Mouse (Mus musculus) left cerebral cortex, postnatal 36 days (tissue): Measurements from ENCODE around the gene Mmp10. TPM values are rescaled to one million over a fixed set of nuclear protein-coding genes. Genes with fewer than 3 reads are reported as not detected.

Source experiments
- DNase-seq, 2 experiments: peaks; one replicate each; pipeline ENCODE4 v3.0.0; 2021 to 2022; ENCODE audit warnings: low spot score in 2 of 2, mixed read lengths in 1 of 2
- intact Hi-C: fragments of 180-260 bp; cut with DNase I; formaldehyde crosslinking; loops from one replicate; pipeline ENCODE4 v1.15.1; 2025
- total RNA-seq, 2 experiments: library from RNA; stranded (reverse); gene quantifications; 2 replicates each; pipeline ENCODE4 v1.2.3; 2021

Mmp10 gene
- not detected for total RNA-seq

DNA sequence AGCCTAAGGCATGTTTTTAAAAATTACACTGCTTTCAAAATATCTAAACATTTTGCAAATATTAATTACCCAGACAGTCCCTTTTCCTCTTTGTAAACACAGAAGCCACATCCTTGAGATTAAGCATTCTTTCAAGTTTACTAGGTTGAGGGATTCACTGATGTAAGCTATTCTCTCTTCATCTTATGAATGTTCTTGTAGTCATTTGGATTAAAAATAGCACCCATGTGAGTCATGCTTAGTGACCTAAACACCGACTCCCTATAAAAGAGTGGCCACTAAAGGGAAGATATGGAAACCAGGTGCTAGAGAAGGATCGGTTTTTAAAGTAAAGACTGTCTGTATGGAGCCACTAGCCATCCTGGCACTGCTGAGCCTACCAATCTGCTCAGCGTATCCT lies at the start of gene Mmp10:
Gene Mmp10 (plus strand): TSS at position 302 of the 400 bp plus-strand sequence.
- no peak for DNase-seq
- intact Hi-C loops: no loop called here

DNA sequence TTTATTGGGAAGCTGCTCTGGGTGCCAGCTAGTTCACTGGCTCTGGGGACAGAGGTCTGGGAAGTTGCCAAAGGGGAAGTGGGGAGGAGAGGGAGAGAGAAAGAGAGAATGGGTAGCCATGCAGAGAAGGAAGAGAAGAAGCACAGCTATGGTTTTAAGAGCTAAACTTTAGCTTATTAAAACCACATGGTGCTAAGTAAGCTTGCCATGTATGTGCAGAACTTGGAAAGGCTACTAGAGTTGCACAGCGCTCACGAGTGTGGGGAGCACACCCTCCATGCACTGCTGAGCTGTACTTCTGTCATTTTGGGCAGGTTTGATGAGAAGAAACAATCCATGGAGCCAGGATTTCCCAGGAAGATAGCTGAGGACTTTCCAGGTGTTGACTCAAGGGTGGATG lies 48.9 kb upstream of the Mmp10 start:
- intact Hi-C loops: no loop called here
- no peak for DNase-seq

DNA sequence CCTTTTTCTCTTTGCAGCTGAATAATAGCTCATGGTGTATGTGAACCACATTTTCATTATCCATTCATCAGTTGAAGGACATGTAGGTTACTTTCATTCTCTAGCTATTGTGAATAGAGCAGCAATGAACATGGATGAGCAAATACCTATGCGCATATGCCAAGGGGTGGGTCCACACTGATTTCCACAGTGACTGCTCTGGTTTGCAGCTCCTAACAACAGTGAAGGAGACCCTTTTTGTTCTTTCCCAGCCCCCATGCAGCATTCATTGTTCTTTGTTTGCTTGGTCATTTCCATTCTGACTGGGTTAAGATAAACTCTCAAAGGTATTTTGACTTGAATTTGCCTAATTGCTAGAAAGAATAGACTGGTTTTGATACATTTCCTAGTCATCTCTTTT lies 31.9 kb upstream of the Mmp10 start:
- no peak for DNase-seq
- intact Hi-C loops: no loop called here

DNA sequence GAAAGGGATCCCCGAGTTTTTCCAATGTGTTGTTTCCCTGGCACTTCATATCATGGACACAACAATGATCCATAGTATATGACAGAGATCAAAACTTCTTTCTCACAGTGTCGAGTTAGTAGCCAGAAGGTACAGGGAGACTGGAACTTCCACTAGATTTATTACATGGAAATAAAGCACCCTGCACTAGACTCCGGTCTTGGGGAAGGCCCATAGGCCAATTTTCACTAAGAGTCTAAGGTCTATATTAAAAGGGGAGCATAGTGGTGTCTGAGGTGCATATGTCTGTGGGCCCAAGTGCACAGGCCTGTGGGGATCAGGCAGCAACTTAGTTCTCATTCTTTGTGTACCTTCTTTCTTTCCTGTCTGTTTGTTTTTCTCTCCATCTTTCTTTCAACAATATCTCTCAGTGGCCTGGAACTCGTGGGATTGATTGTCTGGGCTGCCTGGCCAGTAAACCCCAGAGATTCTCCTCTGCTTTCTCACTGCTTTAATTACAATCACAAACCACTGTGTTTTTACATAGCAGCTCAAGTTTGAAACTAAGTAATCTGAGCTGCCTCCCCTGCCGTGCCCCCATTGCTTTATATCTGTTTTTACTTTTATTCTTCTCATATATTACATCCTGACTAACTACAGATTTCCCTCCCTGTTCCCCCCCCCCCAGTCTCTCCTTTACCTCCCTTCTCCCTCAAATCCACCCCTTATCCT lies 18.3 kb upstream of the Mmp10 start:
- no peak for DNase-seq
- intact Hi-C loops: no loop called here

DNA sequence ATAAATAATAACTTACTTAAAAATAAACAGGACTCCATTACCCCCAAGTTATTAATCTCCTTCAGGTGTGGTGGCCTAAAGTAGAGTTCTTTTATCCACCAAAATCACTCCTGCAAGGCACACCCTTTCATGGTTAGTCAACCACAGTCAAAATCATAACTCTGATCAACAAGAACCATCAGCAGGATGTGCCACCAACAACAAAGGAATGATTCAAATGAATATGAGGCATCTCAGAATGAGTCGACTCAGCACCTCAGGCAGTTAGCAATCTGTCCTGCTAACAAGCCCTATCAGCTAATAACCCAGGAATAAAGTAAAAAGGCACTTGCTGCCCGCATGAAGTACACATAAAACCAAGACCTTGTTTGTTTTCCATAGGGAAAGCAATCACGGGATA lies 1.0 kb upstream of the Mmp10 start:
- no peak for DNase-seq
- intact Hi-C loops: no loop called here

DNA sequence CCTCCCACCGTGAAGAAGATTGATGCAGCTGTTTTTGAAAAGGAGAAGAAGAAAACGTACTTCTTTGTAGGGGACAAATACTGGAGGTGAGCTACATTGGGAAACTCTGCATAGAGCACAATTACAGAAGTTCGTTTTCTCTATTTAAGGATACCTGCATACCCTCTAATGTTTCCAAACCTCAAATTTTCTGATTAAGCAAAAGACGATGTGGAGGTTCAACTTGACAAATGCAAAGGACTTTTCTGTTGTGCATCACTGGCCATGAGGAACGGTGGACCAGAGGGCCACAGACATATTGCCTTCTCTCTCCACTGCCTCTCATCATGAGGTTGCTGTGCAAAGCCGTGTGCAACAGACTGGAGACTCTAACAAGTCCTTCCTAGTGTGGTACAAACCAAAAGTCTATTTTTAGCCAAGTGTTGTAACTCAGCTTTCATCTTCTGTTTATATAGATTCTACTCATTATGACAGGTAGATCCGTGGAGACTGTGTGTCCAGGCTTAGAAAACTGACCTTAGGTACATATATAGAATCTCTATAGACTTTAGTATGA lies 5.2 kb downstream of the Mmp10 start:
- no peak for DNase-seq
- intact Hi-C loops: no loop called here

DNA sequence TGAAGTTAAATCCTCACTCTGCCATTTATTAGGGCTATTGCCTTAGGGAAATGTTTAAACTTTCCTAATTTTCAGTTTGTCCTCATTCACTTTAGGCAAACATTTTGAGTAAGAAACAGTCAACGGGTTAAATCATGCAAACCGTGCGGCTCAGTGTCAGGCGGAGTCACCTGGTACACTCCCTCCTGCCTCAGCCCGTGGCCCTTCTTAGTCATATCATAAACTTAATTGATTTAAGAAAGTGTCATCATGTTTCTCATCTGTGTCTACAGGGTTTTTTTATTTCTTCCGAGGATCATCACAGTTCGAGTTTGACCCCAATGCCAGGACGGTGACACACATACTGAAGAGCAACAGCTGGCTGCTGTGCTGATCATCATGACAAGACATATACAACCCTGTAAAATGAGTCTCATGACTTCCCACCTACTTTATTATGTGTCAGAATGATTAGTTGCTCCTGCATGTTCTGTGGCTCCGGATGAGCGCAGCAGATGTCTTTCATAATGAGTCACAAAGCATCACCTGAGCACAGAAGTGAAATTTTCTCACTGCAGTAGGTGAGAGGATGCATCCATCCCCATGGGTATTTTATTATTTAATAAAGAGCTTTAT lies 7.6 kb downstream of the Mmp10 start:
- intact Hi-C loops: no loop called here
- no peak for DNase-seq

DNA sequence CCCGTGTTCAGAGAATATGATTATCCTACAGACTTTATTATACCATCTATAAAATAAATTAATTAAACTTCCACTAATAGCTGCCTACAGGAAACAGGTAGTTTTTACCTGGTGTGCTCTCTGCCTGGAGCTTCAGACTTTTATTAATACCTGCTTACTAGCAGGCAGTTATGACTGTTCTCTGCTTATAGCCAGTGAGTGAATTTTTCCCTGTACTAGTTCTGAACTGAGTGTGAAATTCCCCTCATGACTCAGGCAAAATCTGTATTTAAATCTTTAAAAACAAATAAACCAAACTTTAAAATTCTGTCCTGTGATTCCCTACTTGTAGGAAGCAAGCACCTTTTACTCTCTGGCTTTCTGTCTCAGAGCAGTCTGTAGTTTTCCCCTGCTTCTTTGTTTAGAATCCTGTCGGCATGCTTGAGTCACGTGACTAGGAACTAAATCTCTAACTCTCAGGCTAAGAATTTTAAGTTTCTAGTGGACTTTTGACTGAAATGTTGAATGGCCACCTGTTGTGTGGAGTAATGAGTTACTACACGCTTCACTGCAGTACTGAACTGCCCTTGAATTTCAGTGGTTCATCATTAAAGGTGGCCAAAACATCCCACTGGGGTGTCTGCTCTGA lies 15.9 kb downstream of the Mmp10 start:
- intact Hi-C loops: no loop called here
- no peak for DNase-seq

DNA sequence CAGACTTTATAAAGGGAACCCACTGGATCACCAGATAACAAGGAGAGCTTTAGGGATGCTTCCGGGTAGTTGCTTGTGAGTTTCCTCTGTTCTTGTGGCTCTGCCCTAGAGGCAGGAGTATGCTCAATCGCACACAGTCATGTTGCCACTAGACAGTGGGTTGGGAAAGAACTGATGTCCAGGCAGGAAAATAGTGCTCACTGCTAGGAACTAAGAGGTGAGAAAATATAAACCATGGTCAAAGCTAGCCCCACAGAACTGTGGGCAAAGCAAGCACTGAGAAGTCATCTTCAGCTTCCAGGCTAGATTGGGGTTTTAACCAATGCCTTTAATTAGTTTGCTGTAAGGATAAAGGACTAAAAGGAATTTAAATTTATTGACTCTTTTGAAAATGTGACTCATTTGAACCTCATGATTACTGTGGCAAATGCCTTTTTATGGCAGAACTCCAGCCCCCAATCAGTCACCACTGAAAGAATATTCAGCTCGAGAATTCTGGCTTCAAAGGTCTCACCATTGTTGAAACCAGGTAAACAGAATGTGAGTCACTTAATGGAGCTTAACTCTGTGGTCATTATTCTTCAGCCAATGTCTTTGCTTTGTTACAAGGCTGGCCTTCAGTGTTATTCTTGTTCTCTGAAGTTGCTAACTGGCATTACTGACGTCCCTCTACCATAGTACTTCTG lies 24.2 kb downstream of the Mmp10 start:
- intact Hi-C loops: no loop called here
- DNase-seq: no peak

DNA sequence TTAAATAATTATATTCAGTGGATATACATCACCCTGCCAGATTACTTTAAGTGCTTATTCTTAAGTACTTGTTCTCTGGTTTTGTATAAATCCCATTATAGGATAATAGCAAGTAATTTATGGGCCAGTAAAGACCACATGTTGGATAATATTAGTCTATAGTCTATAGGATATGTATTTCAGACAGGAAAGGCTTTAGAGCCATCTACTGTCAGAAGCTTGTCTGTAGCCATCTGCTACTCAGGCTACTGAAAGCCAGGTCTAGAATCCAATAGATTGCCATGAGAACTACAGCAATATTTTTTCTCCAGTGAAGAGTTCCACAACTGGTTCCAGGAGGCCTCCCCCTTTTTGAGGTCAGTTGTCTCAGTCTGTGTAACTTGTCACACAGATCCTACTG lies 40.6 kb downstream of the Mmp10 start:
- DNase-seq: no peak
- intact Hi-C loops: no loop called here

DNA sequence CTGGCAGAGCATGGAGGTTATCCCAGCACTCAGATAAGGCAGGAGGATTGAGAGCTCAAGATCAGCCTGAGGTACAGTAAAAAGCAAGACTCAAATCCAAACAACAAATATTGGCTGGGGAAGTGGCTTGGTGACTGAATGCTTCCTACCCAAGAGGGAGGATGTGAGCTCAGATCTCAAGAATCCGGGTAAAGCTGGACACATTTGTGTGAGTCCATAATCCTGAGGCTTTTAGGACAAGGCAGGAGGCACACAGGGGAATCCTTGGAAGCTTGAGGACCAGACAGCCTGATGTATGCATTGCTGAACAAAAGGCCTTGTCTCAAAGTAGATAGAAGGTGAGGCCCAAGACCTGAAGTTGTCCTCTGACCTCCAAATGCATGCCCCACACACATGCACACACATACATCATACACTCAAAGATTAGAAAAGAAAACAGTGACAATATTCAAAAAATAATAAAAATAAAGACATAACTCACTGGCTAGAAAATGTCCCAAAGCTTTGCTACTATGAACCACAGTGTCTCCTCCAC lies 42.8 kb downstream of the Mmp10 start:
- no peak for DNase-seq
- intact Hi-C loops: no loop called here

DNA sequence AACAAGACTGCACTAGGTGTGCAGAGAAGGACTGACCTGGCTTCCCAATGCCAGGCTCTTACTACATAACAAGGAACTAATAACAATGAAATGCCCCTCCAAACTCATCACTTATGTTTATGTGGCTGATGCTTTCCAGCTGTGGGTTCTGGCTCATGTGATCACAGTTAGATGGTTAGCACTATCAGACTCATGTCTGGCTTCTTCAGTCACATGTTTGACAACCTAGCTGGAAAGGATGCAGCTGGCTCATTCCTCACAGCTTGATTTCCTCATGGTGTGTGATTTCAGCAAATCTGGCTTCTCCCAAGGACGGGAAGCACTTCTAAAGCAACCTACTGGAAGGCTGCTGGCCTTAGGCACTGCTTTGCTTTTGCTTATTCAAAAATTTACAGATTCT lies 43.3 kb downstream of the Mmp10 start:
- intact Hi-C loops: no loop called here
- DNase-seq: no peak

DNA sequence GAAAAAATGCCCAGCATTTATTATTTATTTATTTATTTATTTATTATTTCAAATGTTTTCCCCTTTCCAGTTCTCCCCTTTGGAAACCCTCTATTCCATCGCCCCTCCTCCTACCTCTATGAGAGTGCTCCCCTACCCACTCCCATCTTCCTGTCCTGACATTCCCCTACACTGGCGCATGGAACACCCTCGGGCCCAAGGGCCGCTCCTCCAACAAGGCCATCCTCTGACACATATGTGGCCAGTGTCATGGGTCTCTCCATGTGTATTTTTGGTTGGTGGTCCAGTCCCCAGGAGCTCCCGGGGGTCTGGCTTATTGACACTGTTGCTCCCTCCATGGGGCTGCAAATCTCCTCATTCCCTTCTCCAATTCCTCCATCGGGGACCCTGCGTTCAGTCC lies 43.8 kb downstream of the Mmp10 start:
- intact Hi-C loops: no loop called here
- no peak for DNase-seq

DNA sequence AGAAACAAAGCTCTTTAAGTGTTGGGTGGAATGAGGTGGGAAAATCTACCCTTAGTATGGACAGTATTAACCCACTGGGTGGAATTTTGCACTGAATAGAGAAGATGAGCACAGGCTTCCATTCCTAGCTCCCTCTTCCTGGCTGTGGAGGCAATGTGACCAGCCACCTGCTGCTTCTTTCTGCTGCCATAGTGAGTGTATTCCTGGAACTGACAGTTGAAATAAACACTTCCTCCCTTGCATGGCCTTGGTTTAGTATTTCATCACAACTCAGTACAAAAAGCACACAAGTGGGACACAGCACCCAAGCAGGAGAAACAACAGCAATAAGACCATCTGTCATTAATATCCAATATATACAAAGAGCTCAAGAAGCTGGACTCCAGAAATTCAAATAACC lies 49.8 kb downstream of the Mmp10 start:
- DNase-seq: no peak
- intact Hi-C loops: no loop called here

DNA sequence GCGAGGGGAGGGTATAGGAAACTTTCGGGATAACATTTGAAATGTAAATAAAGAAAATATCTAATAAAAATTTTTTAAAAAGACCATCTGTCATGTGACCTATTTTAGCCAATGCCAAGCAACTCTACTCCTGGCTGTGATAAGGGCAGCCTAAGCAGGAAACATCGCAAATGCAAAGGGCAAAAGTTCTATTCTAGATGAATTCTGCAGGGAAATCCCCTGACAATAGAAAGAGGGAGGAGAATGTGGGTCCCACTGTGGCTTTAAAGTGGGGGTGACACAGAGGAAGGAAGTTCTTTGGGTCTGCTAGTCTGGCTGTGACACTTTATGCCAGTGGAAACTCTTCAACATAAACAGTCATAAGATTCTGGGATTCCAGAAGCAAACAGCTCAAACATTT lies 51.4 kb downstream of the Mmp10 start:
- intact Hi-C loops: no loop called here
- no peak for DNase-seq

DNA sequence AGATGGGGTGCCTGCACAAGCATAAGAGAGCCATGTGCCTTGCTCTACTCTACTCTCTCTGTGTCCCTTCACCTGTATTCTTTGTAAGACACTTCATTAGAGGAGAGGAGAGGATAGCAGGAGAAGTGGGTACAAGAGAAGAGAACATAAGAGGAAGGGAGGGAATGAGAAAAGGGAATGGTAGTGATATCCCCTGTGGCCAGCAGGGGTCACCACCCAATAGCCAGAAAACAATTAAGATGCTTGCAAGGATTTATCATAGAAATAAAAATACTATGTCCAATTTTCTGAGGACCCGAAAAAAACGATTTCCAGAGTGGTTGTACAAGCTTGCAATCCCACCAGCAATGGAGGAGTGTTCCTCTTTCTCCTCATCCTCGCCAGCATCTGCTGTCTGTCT lies 52.2 kb downstream of the Mmp10 start:
- peak in 1 of 2 experiments; percentile 8 for DNase-seq
- intact Hi-C loops: no loop called here

DNA sequence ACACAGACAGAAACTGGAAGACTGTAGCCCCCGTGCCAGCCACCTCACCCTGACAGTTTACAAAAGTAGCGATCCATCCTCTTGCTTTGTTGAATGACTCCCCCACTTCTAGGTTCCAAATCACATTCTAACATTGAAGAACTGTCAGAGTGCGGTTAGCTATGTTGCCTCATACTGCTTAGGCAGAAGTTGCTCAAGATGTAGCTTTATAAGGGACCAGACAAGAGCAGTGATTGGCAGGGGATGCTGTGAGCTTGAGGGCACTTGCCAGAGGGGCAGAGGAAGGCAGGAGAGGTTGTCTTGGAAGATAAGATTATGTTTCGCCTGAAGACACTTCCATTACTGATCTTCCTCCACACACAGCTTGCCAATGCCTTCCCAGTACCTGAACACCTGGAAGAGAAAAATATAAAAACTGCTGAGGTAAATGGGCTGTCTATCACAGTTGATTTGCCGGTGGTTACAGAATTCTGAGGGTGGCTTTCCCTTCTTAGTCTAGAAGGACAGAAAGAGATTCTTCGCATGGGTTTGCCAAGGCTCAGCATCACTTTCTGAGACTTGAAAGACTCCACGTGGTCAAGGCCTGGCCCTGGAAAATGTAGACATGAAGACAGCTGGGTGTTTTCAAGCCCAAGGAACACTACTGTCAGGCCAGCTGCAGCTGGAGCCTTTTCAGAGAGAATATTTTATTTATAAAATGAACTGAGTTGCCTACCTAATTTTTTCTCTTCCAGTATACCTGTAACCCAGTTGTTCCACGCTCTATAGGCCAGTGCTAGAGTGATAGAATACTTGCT lies 56.3 kb downstream of the Mmp10 start, which contains the start of gene Mmp8:
Gene Mmp8 (plus strand): TSS at position 236 of the 797 bp plus-strand sequence.
- intact Hi-C loops: no loop called here
- no peak for DNase-seq
